Mouse (Mus musculus) lung, postnatal 25 days (tissue): ENCODE data around the gene Dstn.

Experiments
- DNase-seq: peaks from one replicate; pipeline ENCODE4 v3.0.0; 2022; ENCODE audit warnings: low spot score

The Dstn gene

GRCm38 (mm10) chr2:143916229-143916628, 1.1 kb downstream of the Dstn start:
- DNase-seq: peak; percentile 50

GRCm38 (mm10) chr2:143917622-143918021, 2.5 kb downstream of the Dstn start:
- peak; percentile 51 for DNase-seq

- DNase-seq: peak; percentile 43
Measured at GRCm38 (mm10) chr2:143918831-143919502, 3.8 kb downstream of the Dstn start.

GRCm38 (mm10) chr2:143924085-143924484, 9.0 kb downstream of the Dstn start:
- DNase-seq: no peak

GRCm38 (mm10) chr2:143925826-143926225, 10.7 kb downstream of the Dstn start:
- no peak for DNase-seq

- DNase-seq: no peak
Measured at GRCm38 (mm10) chr2:143929607-143930311, 14.6 kb downstream of the Dstn start.

GRCm38 (mm10) chr2:143932340-143932873, 17.3 kb downstream of the Dstn start:
- DNase-seq: no peak

GRCm38 (mm10) chr2:143933516-143933915, 18.4 kb downstream of the Dstn start:
- DNase-seq: no peak

GRCm38 (mm10) chr2:143934439-143934838, 19.3 kb downstream of the Dstn start:
- DNase-seq: no peak

- DNase-seq: no peak
Measured at GRCm38 (mm10) chr2:143937861-143938260, 22.7 kb downstream of the Dstn start.

GRCm38 (mm10) chr2:143940406-143940805, 25.3 kb downstream of the Dstn start:
- no peak for DNase-seq

- DNase-seq: no peak
Measured at GRCm38 (mm10) chr2:143944796-143945195, 29.7 kb downstream of the Dstn start.

- DNase-seq: peak; percentile 56
Measured at GRCm38 (mm10) chr2:143945466-143946075, 30.5 kb downstream of the Dstn start.

GRCm38 (mm10) chr2:143946399-143946798, 31.3 kb downstream of the Dstn start:
- DNase-seq: no peak

GRCm38 (mm10) chr2:143947981-143948380, 32.9 kb downstream of the Dstn start:
- DNase-seq: no peak

GRCm38 (mm10) chr2:143948416-143948815, 33.3 kb downstream of the Dstn start:
- DNase-seq: no peak

- DNase-seq: no peak
Measured at GRCm38 (mm10) chr2:143949217-143949616, 34.1 kb downstream of the Dstn start.

GRCm38 (mm10) chr2:143950290-143951027, 35.3 kb downstream of the Dstn start:
- no peak for DNase-seq

GRCm38 (mm10) chr2:143951028-143951420, 35.9 kb downstream of the Dstn start:
- DNase-seq: no peak

GRCm38 (mm10) chr2:143951546-143952315, 36.6 kb downstream of the Dstn start:
- DNase-seq: no peak

- DNase-seq: no peak
Measured at GRCm38 (mm10) chr2:143953944-143954343, 38.8 kb downstream of the Dstn start.
